Mouse (Mus musculus) frontal cortex, postnatal 36 days (tissue): Measurements from ENCODE around the gene Haus3.
A peak's percentile ranks its signal among the peaks of the same experiment; 100 is the strongest.

Experiments
- DNase-seq, 2 experiments: peaks; one replicate each; pipeline ENCODE4 v3.0.0; 2022; ENCODE audit warnings: low spot score in 2 of 2

Gene Haus3

GRCm38 (mm10) chr5:34119121-34119856, 50.0 kb downstream of the Haus3 start:
- peak; percentile 36 to 52 for DNase-seq

DNA sequence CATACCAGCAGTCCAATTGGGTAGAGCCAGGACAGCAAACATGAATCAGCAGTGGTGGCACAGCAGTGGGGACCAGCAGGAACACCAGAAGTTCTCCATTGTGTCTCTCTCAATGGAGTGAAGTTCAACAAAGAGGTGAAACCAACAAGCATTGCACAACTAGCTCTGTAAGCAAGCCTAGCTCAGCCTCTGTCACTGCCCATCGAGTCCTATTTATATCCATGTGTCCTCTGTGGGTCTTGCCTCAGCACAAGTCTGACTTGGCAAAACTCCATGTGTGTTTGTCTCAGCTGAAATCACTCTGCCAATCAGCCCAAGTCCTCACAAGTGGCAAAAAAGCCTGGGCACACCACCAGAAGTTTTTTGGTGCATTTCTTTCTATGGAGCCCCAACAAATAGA, 63.6 kb downstream of the Haus3 start:
- DNase-seq, result no peak
